Mouse (Mus musculus) forebrain, embryonic 16.5 days (tissue): ENCODE measurements around the gene Henmt1. TPM values are rescaled to one million over a fixed set of nuclear protein-coding genes. Genes with fewer than 3 reads are reported as not detected.
A peak's percentile ranks its signal among the peaks of the same experiment; 100 is the strongest.

Experiments
- ATAC-seq: fragments of 200-750 bp; cut with Nextera tagmentation; 2 replicates; pipeline ENCODE4 v1.8.0; 2017; ENCODE audit warnings: mild to moderate bottlenecking, moderate library complexity
- H3K27ac ChIP-seq: fragments of 300-500 bp; sonication (generic); 2 replicates; pipeline ENCODE4 v1.5.1; 2014; ENCODE audit warnings: low read length, control low read depth
- H3K27me3 ChIP-seq: fragments of 300-500 bp; sonication (generic); replicated peaks from 2 replicates; pipeline ENCODE4 v1.6.1; 2014; ENCODE audit warnings: low read length; ENCODE audit not compliant: control insufficient read depth, insufficient read depth
- H3K36me3 ChIP-seq: fragments of 300-500 bp; sonication (generic); 2 replicates; pipeline ENCODE4 v1.6.1; 2014; ENCODE audit not compliant: control insufficient read depth, insufficient read depth
- H3K4me1 ChIP-seq: fragments of 300-500 bp; sonication (generic); replicated peaks from 2 replicates; pipeline ENCODE4 v1.6.1; 2014; ENCODE audit warnings: low read length; ENCODE audit not compliant: control insufficient read depth, insufficient read depth
- H3K4me2 ChIP-seq: fragments of 300-500 bp; sonication (generic); 2 replicates; pipeline ENCODE4 v1.6.1; 2014; ENCODE audit warnings: mild to moderate bottlenecking, low read length, control low read depth
- H3K4me3 ChIP-seq: fragments of 300-500 bp; sonication (generic); replicated peaks from 2 replicates; pipeline ENCODE4 v1.5.1; 2014; ENCODE audit warnings: mild to moderate bottlenecking, low read length, control low read depth
- H3K9ac ChIP-seq: fragments of 300-500 bp; sonication (generic); replicated peaks from 2 replicates; pipeline ENCODE4 v1.6.1; 2014; ENCODE audit warnings: low read depth, low read length, control low read depth
- H3K9me3 ChIP-seq: fragments of 300-500 bp; sonication (generic); 2 replicates; pipeline ENCODE4 v1.6.1; 2016; ENCODE audit warnings: low read length; ENCODE audit not compliant: control insufficient read depth
- WGBS: fragments of 180-500 bp; shearing (Covaris S2); extraction: QIAGEN DNeasy Blood & Tissue Kit; methylation state at CpG from one replicate; pipeline ENCODE4 v1.1.7; 2014; 5-methylcytosine and 5-hydroxymethylcytosine counted together
- polyA plus RNA-seq: library from polyadenylated mRNA; unstranded; fragments of >200 nt; fragmentation: Nextera tagmentation; extraction: Ambion mirVana; gene quantifications from 2 replicates; pipeline ENCODE4 v1.2.1, GENCODE M21; 2015

Gene Henmt1
- polyA plus RNA-seq, 1 experiment from 2014 or later = 1.7 TPM

GRCm38 (mm10) chr3:108983989-108984388 lies 44.3 kb downstream of the Henmt1 start:
- Histone ChIP-seq H3K4me2 (no peak overlapping the region), H3K9me3 (no peaks in the 10 kb centered on the region), H3K9ac (no peak overlapping the region), H3K4me1 (no peaks in the 10 kb centered on the region), H3K36me3 (peaks cover 8% of the 10 kb centered on the region), H3K27ac (no peak overlapping the region), H3K27me3 (no peaks in the 10 kb centered on the region), H3K4me3 (no peak overlapping the region)
- 86% methylated on average over 5 of the region's 5 CpGs for WGBS
- ATAC-seq = no peak

- peak; percentile 54; the same call in 1 of the 2 replicates for ATAC-seq
- WGBS = 69% methylated on average over 1 of the region's 1 CpGs
- H3K4me1 ChIP-seq = no peaks in the 10 kb centered on the region
These were observed 46.9 kb downstream of the Henmt1 start for GRCm38 (mm10) chr3:108986534-108986933.

GRCm38 (mm10) chr3:108987009-108987659 lies 47.5 kb downstream of the Henmt1 start:
- Histone ChIP-seq H3K27me3 (no peaks in the 10 kb centered on the region), H3K9ac (no peak overlapping the region), H3K4me2 (no peak overlapping the region), H3K4me1 (no peaks in the 10 kb centered on the region), H3K9me3 (no peaks in the 10 kb centered on the region), H3K27ac (no peak overlapping the region), H3K4me3 (no peak overlapping the region), H3K36me3 (peaks cover 8% of the 10 kb centered on the region; the same call in 1 of the 2 replicates)
- WGBS = 60% methylated on average over 12 of the region's 12 CpGs
- ATAC-seq = peak; percentile 50; the same call in 1 of the 2 replicates

More at GRCm38 (mm10) chr3:108986534-108986933, 46.9 kb downstream of the Henmt1 start:
- peaks cover 8% of the 10 kb centered on the region; the same call in 1 of the 2 replicates for H3K36me3 ChIP-seq
- H3K27me3 ChIP-seq = no peaks in the 10 kb centered on the region
- no peak overlapping the region for H3K4me3 ChIP-seq
- no peak overlapping the region for H3K4me2 ChIP-seq
- H3K9ac ChIP-seq = no peak overlapping the region
- no peaks in the 10 kb centered on the region for H3K9me3 ChIP-seq
- no peak overlapping the region for H3K27ac ChIP-seq

GRCm38 (mm10) chr3:108989971-108990548 lies 50.4 kb downstream of the Henmt1 start:
- Histone ChIP-seq H3K4me1 (no peaks in the 10 kb centered on the region), H3K36me3 (peaks cover 8% of the 10 kb centered on the region; the same call in 1 of the 2 replicates), H3K4me3 (no peak overlapping the region), H3K9ac (no peak overlapping the region), H3K27me3 (no peaks in the 10 kb centered on the region), H3K4me2 (no peak overlapping the region), H3K9me3 (no peaks in the 10 kb centered on the region), H3K27ac (no peak overlapping the region)
- 86% methylated on average over 9 of the region's 9 CpGs for WGBS
- ATAC-seq = no peak

- no peaks in the 10 kb centered on the region for H3K9me3 ChIP-seq
- WGBS = 100% methylated on average over 2 of the region's 2 CpGs
- H3K4me2 ChIP-seq = no peak overlapping the region
- no peaks in the 10 kb centered on the region for H3K4me1 ChIP-seq
- no peak for ATAC-seq
- H3K9ac ChIP-seq = no peak overlapping the region
- H3K27me3 ChIP-seq = no peaks in the 10 kb centered on the region
- no peak overlapping the region for H3K4me3 ChIP-seq
- peaks cover 6% of the 10 kb centered on the region; the same call in 1 of the 2 replicates for H3K36me3 ChIP-seq
- no peak overlapping the region for H3K27ac ChIP-seq
These were observed 54.8 kb downstream of the Henmt1 start for GRCm38 (mm10) chr3:108994477-108994876.

- no peaks in the 10 kb centered on the region for H3K36me3 ChIP-seq
- H3K9ac ChIP-seq = no peak overlapping the region
- no peaks in the 10 kb centered on the region for H3K27me3 ChIP-seq
- H3K4me2 ChIP-seq = no peak overlapping the region
- no peak overlapping the region for H3K4me3 ChIP-seq
- no peak for ATAC-seq
- no peaks in the 10 kb centered on the region for H3K9me3 ChIP-seq
- 93% methylated on average over 2 of the region's 2 CpGs for WGBS
- H3K4me1 ChIP-seq = no peaks in the 10 kb centered on the region
- no peak overlapping the region for H3K27ac ChIP-seq
These were observed 55.7 kb downstream of the Henmt1 start for GRCm38 (mm10) chr3:108995379-108995778.

GRCm38 (mm10) chr3:108997284-108997683 lies 57.6 kb downstream of the Henmt1 start:
- Histone ChIP-seq H3K4me3 (no peak overlapping the region), H3K4me1 (no peaks in the 10 kb centered on the region), H3K9me3 (no peaks in the 10 kb centered on the region), H3K36me3 (no peaks in the 10 kb centered on the region), H3K27me3 (no peaks in the 10 kb centered on the region), H3K9ac (no peak overlapping the region), H3K27ac (no peak overlapping the region), H3K4me2 (no peak overlapping the region)
- no peak for ATAC-seq
- WGBS = 81% methylated on average over 11 of the region's 11 CpGs

GRCm38 (mm10) chr3:108997762-108998161 lies 58.1 kb downstream of the Henmt1 start:
- 76% methylated on average over 4 of the region's 4 CpGs for WGBS
- no peaks in the 10 kb centered on the region for H3K27me3 ChIP-seq
- H3K4me3 ChIP-seq = no peak overlapping the region
- no peaks in the 10 kb centered on the region for H3K4me1 ChIP-seq
- no peaks in the 10 kb centered on the region for H3K36me3 ChIP-seq
- no peak overlapping the region for H3K4me2 ChIP-seq
- H3K9me3 ChIP-seq = no peaks in the 10 kb centered on the region
- ATAC-seq = no peak
- H3K27ac ChIP-seq = no peak overlapping the region
- H3K9ac ChIP-seq = no peak overlapping the region

GRCm38 (mm10) chr3:108999173-108999572 lies 59.5 kb downstream of the Henmt1 start:
- H3K27ac ChIP-seq = no peak overlapping the region
- 91% methylated on average over 1 of the region's 1 CpGs for WGBS
- no peak for ATAC-seq
- H3K4me3 ChIP-seq = no peak overlapping the region
- no peaks in the 10 kb centered on the region for H3K4me1 ChIP-seq
- H3K9me3 ChIP-seq = no peaks in the 10 kb centered on the region
- no peaks in the 10 kb centered on the region for H3K36me3 ChIP-seq
- H3K27me3 ChIP-seq = no peaks in the 10 kb centered on the region
- H3K9ac ChIP-seq = no peak overlapping the region
- H3K4me2 ChIP-seq = no peak overlapping the region
